Mouse (Mus musculus) liver, embryonic 12.5 days (tissue): ENCODE measurements at regions not wholly inside any gene's neighbourhood (a gene's known extent, or its start where the extent isn't known, plus 50 kb on each side); places are given as distances from the start of the nearest gene placed in this dataset.

ENCODE experiments used
- ATAC-seq: fragments of 200-750 bp; cut with Nextera tagmentation; 2 replicates; pipeline ENCODE4 v1.8.0; 2017; ENCODE audit warnings: moderate number of reproducible peaks, mild to moderate bottlenecking, moderate library complexity
- H3K27ac ChIP-seq: fragments of 300-500 bp; sonication (generic); 2 replicates; pipeline ENCODE4 v1.5.1; 2016; ENCODE audit warnings: mild to moderate bottlenecking
- H3K27me3 ChIP-seq: fragments of 300-500 bp; sonication (generic); replicated peaks from 2 replicates; pipeline ENCODE4 v1.6.1; 2016; ENCODE audit warnings: mild to moderate bottlenecking, moderate library complexity
- H3K36me3 ChIP-seq: fragments of 300-500 bp; sonication (generic); 2 replicates; pipeline ENCODE4 v1.6.1; 2016; ENCODE audit warnings: mild to moderate bottlenecking, moderate library complexity
- H3K4me1 ChIP-seq: fragments of 300-500 bp; sonication (generic); 2 replicates; pipeline ENCODE4 v1.6.1; 2016
- H3K4me2 ChIP-seq: fragments of 300-500 bp; sonication (generic); 2 replicates; pipeline ENCODE4 v1.6.1; 2016; ENCODE audit warnings: mild to moderate bottlenecking, moderate library complexity
- H3K4me3 ChIP-seq: fragments of 300-500 bp; sonication (generic); 2 replicates; pipeline ENCODE4 v1.5.1; 2016; ENCODE audit warnings: mild to moderate bottlenecking, moderate library complexity
- H3K9ac ChIP-seq: fragments of 300-500 bp; sonication (generic); 2 replicates; pipeline ENCODE4 v1.6.1; 2016; ENCODE audit warnings: mild to moderate bottlenecking, moderate library complexity
- H3K9me3 ChIP-seq: fragments of 300-500 bp; sonication (generic); replicated peaks from 2 replicates; pipeline ENCODE4 v1.6.1; 2016; ENCODE audit warnings: mild to moderate bottlenecking, moderate library complexity
- WGBS: fragments of 180-500 bp; shearing (Covaris S2); methylation state at CpG from one replicate; pipeline ENCODE4 v1.1.7; 2016; ENCODE audit not compliant: insufficient replicate concordance; 5-methylcytosine and 5-hydroxymethylcytosine counted together

DNA sequence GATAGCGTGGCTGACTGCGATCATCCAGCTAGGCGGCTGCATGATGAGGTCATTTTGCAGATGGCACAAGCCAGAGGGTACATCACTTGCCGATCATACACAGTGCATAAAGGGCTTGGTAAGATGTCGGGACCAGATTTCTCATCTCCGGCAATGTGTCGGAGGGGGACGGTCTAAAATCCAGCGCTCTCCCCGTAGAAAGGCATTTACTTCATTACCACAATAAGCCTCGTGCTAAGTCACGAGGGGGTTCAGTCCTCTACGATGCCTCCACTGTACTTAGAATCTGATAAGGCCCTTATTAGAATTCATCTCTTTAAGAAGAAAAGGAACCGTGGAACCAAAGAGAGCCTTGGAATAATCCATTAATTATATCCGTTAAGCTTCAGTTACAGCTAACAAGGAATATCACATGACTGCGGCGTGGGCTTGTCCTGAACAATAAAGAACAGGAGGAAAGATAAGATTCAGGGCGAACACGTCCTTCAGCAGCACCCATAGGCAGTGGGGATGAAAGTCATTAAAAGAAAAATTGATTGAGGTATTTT is 52.3 kb upstream of the Atrnl1 start:
- Histone ChIP-seq H3K9ac (no peak overlapping the region), H3K4me2 (no peak overlapping the region), H3K36me3 (no peaks in the 10 kb centered on the region), H3K27me3 (no peaks in the 10 kb centered on the region), H3K4me1 (no peaks in the 10 kb centered on the region), H3K9me3 (no peaks in the 10 kb centered on the region), H3K4me3 (no peak overlapping the region), H3K27ac (no peak overlapping the region)
- 78% methylated on average over 19 of the region's 19 CpGs for WGBS
- no peak for ATAC-seq

DNA sequence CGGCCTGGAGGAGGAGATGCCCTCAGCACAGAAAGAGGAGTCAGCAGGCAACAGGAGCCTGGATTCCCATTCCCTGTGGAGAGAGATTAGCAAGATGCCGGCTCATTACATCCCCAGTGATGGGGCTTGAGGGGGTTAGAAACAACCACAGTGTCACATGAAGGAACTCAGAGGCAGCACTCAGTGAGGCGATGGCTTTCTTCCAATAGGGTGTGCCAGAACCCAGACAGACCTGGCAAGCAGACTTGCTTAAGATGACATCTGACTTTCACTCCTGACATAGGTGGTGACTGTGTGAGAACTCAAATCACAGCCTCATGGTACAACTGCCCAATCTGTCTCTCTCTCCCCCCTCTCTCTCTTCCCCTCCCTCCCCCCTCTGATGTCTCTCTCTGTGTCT is 50.1 kb upstream of the Atrnl1 start:
- 45% methylated on average over 3 of the region's 3 CpGs for WGBS
- no peaks in the 10 kb centered on the region for H3K36me3 ChIP-seq
- H3K9me3 ChIP-seq: no peaks in the 10 kb centered on the region
- no peaks in the 10 kb centered on the region for H3K27me3 ChIP-seq
- H3K9ac ChIP-seq: no peak overlapping the region
- no peaks in the 10 kb centered on the region for H3K4me1 ChIP-seq
- H3K4me2 ChIP-seq: no peak overlapping the region
- no peak overlapping the region for H3K27ac ChIP-seq
- no peak overlapping the region for H3K4me3 ChIP-seq
- no peak for ATAC-seq
